Mouse (Mus musculus) ES-E14 (cell line): ENCODE data around the gene Otud7a.

Experiments
- CHD2 ChIP-seq: IDR thresholded peaks from 2 replicates; pipeline ENCODE4 v1.6.1; 2014; ENCODE audit warnings: mild to moderate bottlenecking, low read depth, low read length, inconsistent platforms
- HCFC1 ChIP-seq: IDR thresholded peaks from 2 replicates; pipeline ENCODE4 v1.6.1; 2012; ENCODE audit warnings: low read length, inconsistent platforms, borderline replicate concordance; ENCODE audit not compliant: insufficient read depth
- MAFK ChIP-seq: IDR thresholded peaks from 2 replicates; pipeline ENCODE4 v1.6.1; 2014; ENCODE audit warnings: mild to moderate bottlenecking, low read depth, low read length, inconsistent platforms; ENCODE audit not compliant: insufficient read depth
- ZC3H11A ChIP-seq: IDR thresholded peaks from 2 replicates; pipeline ENCODE4 v1.6.1; 2012; ENCODE audit warnings: low read depth, mild to moderate bottlenecking, inconsistent platforms, low read length, borderline replicate concordance
- ZNF384 ChIP-seq: IDR thresholded peaks from 2 replicates; pipeline ENCODE4 v1.6.1; 2012; ENCODE audit warnings: low read depth, low read length, inconsistent platforms

GRCm38 (mm10) chr7:63687056-63687455 lies 242.5 kb downstream of the Otud7a start:
- no peak for TF ChIP-seq CHD2
- no peak for TF ChIP-seq HCFC1
- no peak for TF ChIP-seq ZNF384
- no peak for TF ChIP-seq MAFK
- no peak for TF ChIP-seq ZC3H11A
